Mouse (Mus musculus): Measurements from ENCODE around the gene Ubxn2a.

DNA sequence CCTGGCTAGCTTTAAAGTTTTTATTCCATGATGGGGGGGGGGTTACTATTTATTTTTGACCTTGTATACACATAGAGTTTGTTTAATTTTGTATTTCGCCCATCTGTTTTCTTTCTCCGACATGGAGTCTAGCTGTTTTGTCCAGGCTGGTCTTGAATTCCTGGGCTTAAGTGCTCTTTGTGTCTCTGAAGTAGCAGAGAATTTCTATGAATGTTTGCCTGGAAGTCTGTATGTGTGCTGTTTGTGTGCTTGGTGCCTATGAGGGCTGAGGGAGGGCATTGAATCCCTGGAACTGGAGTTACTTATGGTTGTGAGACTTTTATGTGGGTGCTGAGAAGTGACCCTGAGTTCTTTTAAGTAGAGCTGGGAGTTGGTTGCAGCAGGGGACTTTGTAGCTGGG, 20.7 kb upstream of the Ubxn2a start:
- TF ChIP-seq CTCF (IDR thresholded peaks at IDR 0.05; ENCODE audit: low read depth) (no peak), EP300 (IDR thresholded peaks at IDR 0.05; ENCODE audit: low read depth) (no peak)

All from heart, postnatal 0 days (tissue).